In the genomic region with DNA sequence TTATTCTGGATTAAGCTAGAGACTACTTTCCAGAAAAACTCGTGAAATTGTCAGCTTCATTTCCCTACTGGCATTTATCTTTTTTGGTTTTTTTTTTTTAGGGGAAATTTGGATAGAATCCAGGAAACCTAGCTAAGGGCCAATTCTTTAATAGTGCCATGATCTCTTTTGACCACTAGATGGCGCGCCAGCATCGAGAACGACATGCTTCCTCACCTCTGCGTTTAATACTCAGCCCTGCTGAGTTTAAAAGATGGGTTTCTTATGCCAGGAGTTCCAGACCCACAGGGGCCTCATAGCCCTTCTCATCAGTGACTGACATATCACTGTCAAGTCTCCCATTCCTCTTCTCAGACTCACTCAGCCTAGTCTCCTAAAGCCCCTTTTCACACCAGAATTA, we compare ENCODE assay signal across 7 mouse cellular contexts. TPM values are rescaled to one million over a fixed set of nuclear protein-coding genes. Genes with fewer than 3 reads are reported as not detected.
DNase-seq lines count a peak whose midpoint lies in the region; ATAC-seq and TF ChIP-seq lines count a peak whose summit lies in the region.

No protein-coding gene starts in this region.

- no peaks in the 10 kb centered on the region for H3K36me3 ChIP-seq in lung, postnatal 0 days (ENCODE audit: insufficient read depth, low read length)

- H3K9ac ChIP-seq in lung, postnatal 0 days (replicated peaks; ENCODE audit: low read depth), result no peak overlapping the region

- no peaks in the 10 kb centered on the region for H3K27me3 ChIP-seq in lung, postnatal 0 days (replicated peaks; ENCODE audit: insufficient read depth, low read length)

- no peak overlapping the region for H3K4me2 ChIP-seq in lung, postnatal 0 days (replicated peaks; ENCODE audit: low read depth, low read length)

- H3K27ac ChIP-seq in lung, postnatal 0 days (ENCODE audit: low read length), result no peak overlapping the region

- ATAC-seq in cerebellum, adult (ENCODE audit: insufficient number of reproducible peaks, low FRiP score, low TSS enrichment), result peak; percentile 58; the same call in 1 of the 2 replicates
- peak; percentile 69 for ATAC-seq in frontal cortex, adult (ENCODE audit: low TSS enrichment)
- no peak for ATAC-seq in lung, postnatal 0 days

- under 1% methylated on average over 6 of the region's 6 CpGs for WGBS in lung, postnatal 0 days

- H3K4me1 ChIP-seq in lung, postnatal 0 days (ENCODE audit: insufficient read depth, low read depth, low read length), result no peaks in the 10 kb centered on the region

- H3K4me3 ChIP-seq in lung, postnatal 0 days (ENCODE audit: low read depth, low read length), result no peak overlapping the region

- TF ChIP-seq EP300 in lung, postnatal 0 days (IDR thresholded peaks at IDR 0.05), result no peak

- TF ChIP-seq CTCF in lung, postnatal 0 days (IDR thresholded peaks at IDR 0.05), result peak; percentile 77

- no peaks in the 10 kb centered on the region for H3K9me3 ChIP-seq in lung, postnatal 0 days (ENCODE audit: low read length)

- peak; percentile 13 for DNase-seq in CD4-positive helper T cell, adult 2 months (ENCODE audit: low read depth, low spot score)
- DNase-seq in ES-CJ7 (ENCODE audit: low read depth, low spot score), result peak; percentile 14
- DNase-seq in kidney, postnatal 36 days, result peak; percentile 46 to 70
- peak; percentile 62 for DNase-seq in lung, postnatal 0 days (ENCODE audit: low spot score)
- peak; percentile 51 for DNase-seq in right cerebral cortex, postnatal 14 days

RNA-seq across cellular contexts. Expression of gene Gpr50, which starts 15.5 kb away (rescaled TPM):
- polyA plus RNA-seq in lung, postnatal 0 days (2015; fragmentation: Nextera tagmentation; extraction: Ambion mirVana), result 0.05 TPM in 1 of 2 replicates, not detected in the other
